Mouse (Mus musculus): ENCODE data around the gene Myb. TPM values are rescaled to one million over a fixed set of nuclear protein-coding genes. Genes with fewer than 3 reads are reported as not detected.

Gene Myb
- polyA plus RNA-seq, 1 experiment, result not detected

- no peak overlapping the region for H3K27ac ChIP-seq (replicated peaks; ENCODE audit: low read depth, low read length)
- no peaks in the 10 kb centered on the region for H3K4me1 ChIP-seq (ENCODE audit: control insufficient read depth, insufficient read depth, insufficient read length, low read length)
- H3K4me3 ChIP-seq (ENCODE audit: insufficient read depth, low read depth, low read length), result no peak overlapping the region
Measured at GRCm38 (mm10) chr10:21089541-21089940, 71.2 kb downstream of the Myb start.

- H3K27ac ChIP-seq (replicated peaks; ENCODE audit: low read depth, low read length), result no peak overlapping the region
- H3K4me3 ChIP-seq (ENCODE audit: insufficient read depth, low read depth, low read length), result no peak overlapping the region
Measured at GRCm38 (mm10) chr10:21087614-21088232, 73.1 kb downstream of the Myb start.

DNA sequence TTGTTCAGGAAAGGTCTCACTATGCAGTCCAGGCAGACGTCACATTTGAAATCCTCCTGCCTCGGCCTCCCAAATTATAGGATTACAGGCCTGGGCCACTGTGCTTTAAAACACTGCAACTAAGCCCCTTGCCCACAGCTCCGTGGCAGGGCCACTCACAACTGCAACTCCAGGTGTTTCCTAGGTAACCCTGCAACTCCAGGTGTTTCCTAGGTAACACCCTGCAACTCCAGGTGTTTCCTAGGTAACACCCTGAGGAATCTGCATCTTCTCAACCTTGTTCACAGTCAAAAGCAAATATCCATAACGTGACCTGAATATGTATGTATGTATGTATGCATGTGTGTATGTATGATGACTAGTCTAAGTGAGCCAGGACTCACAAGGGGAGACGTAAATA, 75.7 kb downstream of the Myb start:
- Histone ChIP-seq H3K27ac (replicated peaks; ENCODE audit: low read depth, low read length) (no peak overlapping the region), H3K4me3 (ENCODE audit: insufficient read depth, low read depth, low read length) (no peak overlapping the region), H3K4me1 (ENCODE audit: control insufficient read depth, insufficient read depth, insufficient read length, low read length) (no peaks in the 10 kb centered on the region)

More at GRCm38 (mm10) chr10:21087614-21088232, 73.1 kb downstream of the Myb start:
- no peaks in the 10 kb centered on the region for H3K4me1 ChIP-seq (ENCODE audit: control insufficient read depth, insufficient read depth, insufficient read length, low read length)

GRCm38 (mm10) chr10:21083391-21083918, 77.3 kb downstream of the Myb start:
- Histone ChIP-seq H3K27ac (replicated peaks; ENCODE audit: low read depth, low read length) (no peak overlapping the region), H3K4me3 (ENCODE audit: insufficient read depth, low read depth, low read length) (no peak overlapping the region), H3K4me1 (ENCODE audit: control insufficient read depth, insufficient read depth, insufficient read length, low read length) (no peaks in the 10 kb centered on the region)

DNA sequence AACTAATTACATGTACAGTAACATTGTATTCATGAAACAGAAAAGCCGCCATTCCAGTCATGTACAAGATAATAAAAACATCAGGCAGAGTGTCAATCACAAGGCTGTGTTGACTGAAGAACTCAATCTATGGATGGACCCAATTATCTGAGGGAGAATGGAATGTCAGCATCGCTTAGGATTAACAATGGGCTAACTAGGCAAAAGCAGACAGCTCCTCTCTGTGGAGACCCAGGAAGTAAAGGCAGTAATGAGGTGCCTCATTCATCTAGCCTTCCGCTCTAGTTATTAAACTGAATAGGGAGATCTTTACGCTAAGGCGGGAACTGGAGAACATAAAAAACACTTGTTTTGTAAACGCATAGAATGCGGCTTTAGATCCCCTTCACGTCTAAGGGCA, 78.3 kb downstream of the Myb start:
- no peak overlapping the region for H3K4me3 ChIP-seq (ENCODE audit: insufficient read depth, low read depth, low read length)
- no peak overlapping the region for H3K27ac ChIP-seq (replicated peaks; ENCODE audit: low read depth, low read length)
- H3K4me1 ChIP-seq (ENCODE audit: control insufficient read depth, insufficient read depth, insufficient read length, low read length), result no peaks in the 10 kb centered on the region

DNA sequence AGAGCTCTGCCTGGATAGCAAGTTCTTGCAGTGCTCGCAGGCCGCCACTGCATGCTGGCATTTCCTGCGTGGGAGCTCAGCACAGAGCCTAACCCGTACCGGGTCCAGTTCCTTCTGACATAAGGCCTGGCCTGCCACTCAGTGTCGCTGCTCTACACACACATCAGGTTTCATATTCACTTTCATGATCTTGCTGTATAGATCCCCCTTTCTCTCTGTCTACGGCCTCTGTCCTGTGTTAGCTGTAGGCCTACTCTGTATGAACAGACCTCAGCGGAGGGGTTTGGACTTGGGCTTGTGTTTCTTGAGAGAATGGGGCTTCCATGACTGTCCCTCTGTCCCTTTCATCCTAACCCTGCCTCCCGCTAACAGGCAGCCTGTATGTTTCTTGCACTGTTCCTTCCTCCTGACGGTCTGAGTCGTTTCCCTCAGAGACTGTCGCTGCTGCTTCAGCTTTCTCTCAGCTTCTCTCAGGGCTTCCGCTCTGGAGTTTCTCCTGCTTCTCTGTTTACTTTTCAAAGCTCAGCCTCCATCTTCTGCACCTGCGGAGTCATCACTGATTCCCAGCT, 83.5 kb downstream of the Myb start:
- H3K27ac ChIP-seq (replicated peaks; ENCODE audit: low read depth, low read length), result no peak overlapping the region
- H3K4me1 ChIP-seq (ENCODE audit: control insufficient read depth, insufficient read depth, insufficient read length, low read length), result no peaks in the 10 kb centered on the region
- H3K4me3 ChIP-seq (ENCODE audit: insufficient read depth, low read depth, low read length), result no peak overlapping the region

- Histone ChIP-seq H3K4me1 (ENCODE audit: control insufficient read depth, insufficient read depth, insufficient read length, low read length) (no peaks in the 10 kb centered on the region), H3K27ac (replicated peaks; ENCODE audit: low read depth, low read length) (no peak overlapping the region), H3K4me3 (ENCODE audit: insufficient read depth, low read depth, low read length) (no peak overlapping the region)
Measured at GRCm38 (mm10) chr10:21076731-21077130, 84.1 kb downstream of the Myb start.

GRCm38 (mm10) chr10:21076137-21076536, 84.6 kb downstream of the Myb start:
- H3K4me1 ChIP-seq (ENCODE audit: control insufficient read depth, insufficient read depth, insufficient read length, low read length), result no peaks in the 10 kb centered on the region
- no peak overlapping the region for H3K4me3 ChIP-seq (ENCODE audit: insufficient read depth, low read depth, low read length)
- H3K27ac ChIP-seq (replicated peaks; ENCODE audit: low read depth, low read length), result no peak overlapping the region

Other genes starting within 250 kb of the Myb start
- 1.3 and 2.9 TPM in 2 replicates for gene Ahi1, start 208.4 kb downstream of the Myb start, polyA plus RNA-seq (2012; ENCODE audit: insufficient read depth, insufficient read length, missing spikeins)
- gene Hbs1l, start 135.0 kb upstream of the Myb start, polyA plus RNA-seq (2012; ENCODE audit: insufficient read depth, insufficient read length, missing spikeins), result 27.3 and 32.6 TPM in 2 replicates
- gene Aldh8a1, start 216.3 kb upstream of the Myb start, polyA plus RNA-seq (2012; ENCODE audit: insufficient read depth, insufficient read length, missing spikeins), result not detected in 2 replicates

All from brown adipose tissue, adult 24 weeks (tissue).